Mouse (Mus musculus) liver, embryonic 14.5 days (tissue): ENCODE data around the gene Slx4. TPM values are rescaled to one million over a fixed set of nuclear protein-coding genes. Genes with fewer than 3 reads are reported as not detected.

ENCODE experiments used
- ATAC-seq: fragments of 200-750 bp; cut with Nextera tagmentation; 2 replicates; pipeline ENCODE4 v1.8.0; 2017; ENCODE audit warnings: moderate number of reproducible peaks, mild to moderate bottlenecking, moderate library complexity; ENCODE audit not compliant: insufficient read depth
- DNase-seq, 3 experiments: peaks; one replicate each; pipeline ENCODE4 v3.0.0-alpha.2; 2012 to 2013; ENCODE audit warnings: low read depth in 3 of 3, low spot score in 3 of 3
- H3K27ac ChIP-seq: fragments of 300-500 bp; sonication (generic); 2 replicates; pipeline ENCODE4 v1.5.1; 2014; ENCODE audit warnings: moderate library complexity, mild to moderate bottlenecking, control low read depth, inconsistent platforms
- H3K27me3 ChIP-seq: fragments of 300-500 bp; sonication (generic); 2 replicates; pipeline ENCODE4 v1.6.1; 2014; ENCODE audit warnings: mild to moderate bottlenecking, low read length, moderate library complexity; ENCODE audit not compliant: control insufficient read depth, insufficient read depth
- H3K36me3 ChIP-seq: fragments of 300-500 bp; sonication (generic); replicated peaks from 2 replicates; pipeline ENCODE4 v1.6.1; 2014; ENCODE audit warnings: low read depth; ENCODE audit not compliant: control insufficient read depth, insufficient read depth
- H3K4me1 ChIP-seq, 2 experiments: fragments of 200-500 bp in 1 of 2; fragments of 300-500 bp in 1 of 2; sonication (generic) in 1 of 2; replicated peaks; 2 replicates each; pipeline ENCODE4 v1.6.1; 2012 to 2014; ENCODE audit warnings: antibody characterized with exemption in 1 of 2, inconsistent platforms in 1 of 2, low read length in 1 of 2; ENCODE audit not compliant: control insufficient read depth in 2 of 2, insufficient read depth in 2 of 2
- H3K4me2 ChIP-seq: fragments of 300-500 bp; sonication (generic); 2 replicates; pipeline ENCODE4 v1.6.1; 2014; ENCODE audit warnings: low read depth, mild to moderate bottlenecking, control low read depth, moderate library complexity
- H3K4me3 ChIP-seq, 2 experiments: fragments of 200-500 bp in 1 of 2; fragments of 300-500 bp in 1 of 2; sonication (generic) in 1 of 2; 2 replicates each; pipeline ENCODE4 v1.5.1; 2012 to 2014; ENCODE audit warnings: low read depth in 2 of 2, low read length in 2 of 2, mild to moderate bottlenecking in 2 of 2, control low read depth in 1 of 2, inconsistent platforms in 1 of 2, moderate library complexity in 1 of 2; ENCODE audit not compliant: insufficient read depth in 1 of 2
- H3K9ac ChIP-seq: fragments of 300-500 bp; sonication (generic); replicated peaks from 2 replicates; pipeline ENCODE4 v1.6.1; 2014; ENCODE audit warnings: mild to moderate bottlenecking, control low read depth, moderate library complexity
- H3K9me3 ChIP-seq: fragments of 300-500 bp; sonication (generic); 2 replicates; pipeline ENCODE4 v1.6.1; 2016; ENCODE audit warnings: low read length, mixed read lengths; ENCODE audit not compliant: control insufficient read depth
- CTCF ChIP-seq: IDR thresholded peaks from 2 replicates; pipeline ENCODE4 v1.5.1; 2016; ENCODE audit warnings: antibody characterized with exemption, low read depth, control low read depth
- EP300 ChIP-seq: IDR thresholded peaks from 2 replicates; pipeline ENCODE4 v1.6.1; 2016; ENCODE audit warnings: antibody characterized with exemption, low read depth
- WGBS: fragments of 180-500 bp; shearing (Covaris S2); extraction: QIAGEN DNeasy Blood & Tissue Kit; methylation state at CpG from one replicate; pipeline ENCODE4 v1.1.7; 2014; ENCODE audit not compliant: insufficient replicate concordance; 5-methylcytosine and 5-hydroxymethylcytosine counted together
- polyA plus RNA-seq, 2 experiments: library from polyadenylated mRNA; depleted of rRNA in 1 of 2; stranded (reverse) in 1 of 2; unstranded in 1 of 2; fragments of >200 nt; fragmentation: Nextera tagmentation in 1 of 2; extraction: Ambion mirVana in 1 of 2; gene quantifications; 2 replicates each; pipeline versions ENCODE4 v1.2.1 to v1.2.3; 2012 to 2014

The Slx4 gene
- polyA plus RNA-seq, 2 experiments: 7.6 to 15.0 TPM

DNA sequence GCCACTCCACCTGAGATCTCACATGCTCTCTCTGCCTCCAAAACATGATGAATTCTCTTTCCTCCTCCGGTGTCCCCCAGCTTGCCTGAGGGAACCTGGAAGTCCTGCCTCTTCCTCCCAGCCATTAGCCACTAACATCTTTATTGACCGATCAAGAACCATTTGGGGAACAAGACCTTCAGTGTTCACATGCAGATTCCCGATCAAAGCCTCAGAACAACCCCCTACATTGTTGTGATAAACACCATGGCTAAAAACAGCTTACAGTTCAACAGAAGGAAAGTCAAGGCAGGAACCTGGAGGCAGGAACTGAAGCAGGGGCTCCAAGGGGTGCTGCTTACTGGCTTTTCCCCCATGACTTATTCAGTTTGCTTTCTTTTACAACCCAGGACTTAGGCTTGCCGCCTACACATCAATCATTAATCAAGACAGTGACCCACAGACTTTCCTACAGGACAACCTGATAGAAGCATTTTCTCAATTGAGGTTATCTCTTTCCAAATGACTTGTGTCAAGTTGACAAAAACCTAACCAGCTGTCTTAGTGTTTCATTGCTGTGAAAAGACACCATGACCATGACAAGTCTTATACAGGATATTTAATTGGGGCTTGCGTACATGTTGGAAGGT lies 10.6 kb upstream of the Slx4 start:
- no peak for DNase-seq
- Histone ChIP-seq H3K27ac (no peak overlapping the region), H3K36me3 (no peaks in the 10 kb centered on the region), H3K9me3 (no peaks in the 10 kb centered on the region), H3K4me2 (no peak overlapping the region), H3K27me3 (no peaks in the 10 kb centered on the region), H3K4me3 (no peak overlapping the region), H3K4me1 (peaks cover 10 to 17% of the 10 kb centered on the region in 2 experiments), H3K9ac (no peak overlapping the region)
- ATAC-seq: no peak
- no peak for TF ChIP-seq CTCF
- TF ChIP-seq EP300: no peak
- whole genome bisulfite sequencing: 72% methylated on average over 5 of the region's 5 CpGs

DNA sequence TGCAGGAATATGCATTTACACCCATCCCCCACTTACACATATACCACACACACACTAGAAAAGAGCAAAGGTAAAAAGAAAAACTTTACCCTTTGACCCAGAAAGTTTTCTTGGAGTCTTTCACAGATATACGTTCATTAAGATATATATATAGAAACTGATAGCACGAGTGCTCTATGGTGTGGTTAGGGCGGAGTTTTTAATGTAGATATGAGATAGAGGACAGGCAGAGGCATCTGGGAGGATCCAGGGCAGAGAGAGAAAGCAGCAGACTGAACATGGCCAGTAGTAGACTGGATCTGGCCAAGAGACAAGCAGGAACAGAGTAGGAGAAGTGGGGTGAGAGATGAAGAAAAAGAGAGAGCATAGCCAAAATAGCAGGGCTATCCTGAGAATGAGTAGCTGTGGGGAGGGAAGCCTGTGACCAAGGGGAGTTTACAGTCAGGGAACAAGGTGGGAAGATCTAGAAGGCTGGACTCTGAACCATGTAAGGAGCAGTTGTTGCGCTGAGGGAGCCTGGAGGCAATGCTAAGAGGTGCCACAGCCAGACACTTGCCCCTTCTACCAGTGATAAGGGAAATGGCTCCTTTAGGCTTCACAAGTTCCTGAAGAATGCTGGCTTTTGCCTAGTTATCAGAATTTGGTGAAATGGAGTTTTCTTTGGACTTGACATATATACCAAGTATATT lies 9.5 kb upstream of the Slx4 start:
- TF ChIP-seq CTCF (no peak), EP300 (no peak)
- Histone ChIP-seq H3K27me3 (no peaks in the 10 kb centered on the region), H3K4me3 (no peak overlapping the region), H3K4me1 (peaks cover 10 to 17% of the 10 kb centered on the region in 2 experiments), H3K27ac (peak overlapping the region; percentile 40), H3K4me2 (peak overlapping the region; percentile 23), H3K9me3 (no peaks in the 10 kb centered on the region), H3K9ac (peak overlapping the region; percentile 42; the same call in 1 of the 2 replicates), H3K36me3 (no peaks in the 10 kb centered on the region)
- 20% methylated on average over 4 of the region's 4 CpGs for WGBS
- ATAC-seq (peak; percentile 94), DNase-seq (peak in 1 of 3 experiments; percentile 41)

DNA sequence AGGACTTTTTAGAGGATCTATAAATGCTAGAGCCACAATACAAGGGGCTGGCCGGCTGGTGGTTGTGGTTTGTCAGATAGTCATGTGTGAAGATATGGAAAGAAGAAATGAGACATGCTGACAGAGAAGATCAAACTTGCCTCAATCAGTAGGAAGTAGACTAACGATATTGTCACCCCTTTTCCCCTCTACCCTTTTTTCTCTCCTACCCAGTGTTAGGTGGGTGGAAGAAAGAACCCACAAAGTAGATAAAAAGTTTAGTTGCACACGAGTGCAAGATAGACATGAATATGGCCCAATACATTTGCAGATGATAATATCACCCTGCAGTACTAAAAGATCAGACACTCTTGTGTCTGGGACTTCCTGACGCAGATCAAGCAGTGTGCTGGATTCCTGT lies 15.2 kb downstream of the Slx4 start:
- 44% methylated on average over 4 of the region's 4 CpGs for WGBS
- ATAC-seq: no peak
- no peaks in the 10 kb centered on the region for H3K27me3 ChIP-seq
- no peaks in the 10 kb centered on the region for H3K9me3 ChIP-seq
- no peak for DNase-seq
- no peak overlapping the region for H3K4me2 ChIP-seq
- no peak overlapping the region for H3K4me3 ChIP-seq
- TF ChIP-seq CTCF (no peak), EP300 (no peak)
- peaks cover 68% of the 10 kb centered on the region for H3K36me3 ChIP-seq
- H3K27ac ChIP-seq: no peak overlapping the region
- no peak overlapping the region for H3K9ac ChIP-seq
- no peaks in the 10 kb centered on the region for H3K4me1 ChIP-seq

DNA sequence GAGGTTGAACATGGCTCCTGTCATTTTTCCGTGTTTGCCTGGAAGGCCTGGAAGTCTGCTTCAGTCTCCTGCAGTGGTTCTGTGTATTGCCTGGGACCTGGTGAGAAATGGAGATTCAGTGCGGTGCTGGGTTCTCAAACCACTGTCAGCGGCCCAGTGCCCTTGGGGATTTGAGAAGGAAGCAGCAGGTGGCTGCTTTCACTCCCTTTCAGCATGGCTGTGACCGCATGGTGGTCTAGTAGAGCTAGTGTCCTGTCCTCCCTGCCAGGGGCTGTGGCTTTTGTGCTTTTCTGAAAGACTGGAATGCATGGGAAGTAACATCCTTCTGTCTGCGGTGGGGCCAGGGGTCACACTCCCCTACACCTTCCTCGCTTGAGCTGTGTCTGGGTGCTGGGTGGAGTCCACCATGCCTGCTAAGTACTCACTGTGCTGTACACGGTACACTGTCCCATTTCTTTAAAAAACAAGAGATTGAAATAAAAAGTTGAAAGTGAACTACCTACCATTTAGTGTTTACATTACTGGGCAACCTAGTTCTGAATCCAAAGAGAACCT lies 20.3 kb downstream of the Slx4 start:
- no peak for TF ChIP-seq CTCF
- no peak for ATAC-seq
- H3K27me3 ChIP-seq: no peaks in the 10 kb centered on the region
- H3K4me2 ChIP-seq: no peak overlapping the region
- no peak for DNase-seq
- H3K9ac ChIP-seq: no peak overlapping the region
- no peak overlapping the region for H3K27ac ChIP-seq
- H3K4me3 ChIP-seq: no peak overlapping the region
- WGBS: 79% methylated on average over 7 of the region's 7 CpGs
- no peaks in the 10 kb centered on the region for H3K9me3 ChIP-seq
- no peaks in the 10 kb centered on the region for H3K4me1 ChIP-seq
- H3K36me3 ChIP-seq: peaks cover 53% of the 10 kb centered on the region

DNA sequence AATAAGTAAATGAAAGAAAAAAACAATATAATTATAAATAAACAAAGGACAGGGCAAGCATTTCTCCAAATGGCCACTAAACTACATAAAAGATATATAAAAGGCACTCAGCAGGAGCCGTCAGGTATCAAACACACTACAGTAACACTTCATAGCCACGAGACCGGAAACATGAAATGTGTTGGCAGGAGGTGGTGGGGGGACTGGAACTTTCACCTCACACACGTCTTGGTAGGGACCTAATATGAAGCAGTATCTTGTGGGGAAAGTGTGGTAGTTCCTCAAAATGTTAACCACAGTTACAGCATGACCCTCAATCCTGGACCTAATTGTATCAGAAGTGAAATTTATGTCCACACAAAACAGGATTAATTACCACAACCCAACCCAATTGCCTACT lies 21.4 kb downstream of the Slx4 start:
- no peaks in the 10 kb centered on the region for H3K9me3 ChIP-seq
- H3K4me3 ChIP-seq: no peak overlapping the region
- no peaks in the 10 kb centered on the region for H3K4me1 ChIP-seq
- peaks cover 44% of the 10 kb centered on the region for H3K36me3 ChIP-seq
- H3K27ac ChIP-seq: no peak overlapping the region
- no peak overlapping the region for H3K4me2 ChIP-seq
- H3K27me3 ChIP-seq: no peaks in the 10 kb centered on the region
- 56% methylated on average over 4 of the region's 4 CpGs for WGBS
- H3K9ac ChIP-seq: no peak overlapping the region
- TF ChIP-seq EP300 (no peak), CTCF (no peak)
- ATAC-seq (no peak), DNase-seq (no peak)
